Mouse (Mus musculus) MEL (cell line): ENCODE results near the gene Rsph10b. TPM values are rescaled to one million over a fixed set of nuclear protein-coding genes. Genes with fewer than 3 reads are reported as not detected.

ENCODE experiments used
- DNase-seq: peaks from one replicate; pipeline ENCODE4 v3.0.0; 2011; ENCODE audit warnings: low read depth, low spot score
- H3K27ac ChIP-seq: 2 replicates; pipeline ENCODE4 v1.5.1; 2012; ENCODE audit warnings: low read depth, mild to moderate bottlenecking, control low read depth, low read length, moderate library complexity; ENCODE audit not compliant: control insufficient read depth
- H3K27me3 ChIP-seq, 2 experiments: fragments of 150-350 bp in 1 of 2; sonication (generic) in 1 of 2; 2 replicates each; pipeline ENCODE4 v1.6.1; 2012; ENCODE audit warnings: low read length in 2 of 2, mild to moderate bottlenecking in 2 of 2, improper control_type of control experiment in 1 of 2, moderate library complexity in 1 of 2; ENCODE audit not compliant: insufficient read depth in 2 of 2, control insufficient read depth in 1 of 2
- H3K36me3 ChIP-seq, 2 experiments: 2 replicates each; pipeline ENCODE4 v1.6.1; 2012 to 2014; ENCODE audit warnings: low read length in 2 of 2, improper control_type of control experiment in 1 of 2, inconsistent platforms in 1 of 2, mild to moderate bottlenecking in 1 of 2; ENCODE audit not compliant: insufficient read depth in 2 of 2, control insufficient read depth in 1 of 2
- H3K4me1 ChIP-seq, 2 experiments: fragments of 150-350 bp in 1 of 2; sonication (generic) in 1 of 2; 2 replicates each; pipeline ENCODE4 v1.6.1; 2012; ENCODE audit warnings: low read length in 2 of 2, improper control_type of control experiment in 1 of 2, mild to moderate bottlenecking in 1 of 2; ENCODE audit not compliant: insufficient read depth in 2 of 2, control insufficient read depth in 1 of 2
- H3K4me3 ChIP-seq, 2 experiments: fragments of 150-350 bp in 1 of 2; sonication (generic) in 1 of 2; 2 replicates each; pipeline ENCODE4 v1.5.1; 2012; ENCODE audit warnings: low read depth in 2 of 2, low read length in 2 of 2, mild to moderate bottlenecking in 2 of 2, moderate library complexity in 2 of 2, control low read depth in 1 of 2, improper control_type of control experiment in 1 of 2; ENCODE audit not compliant: control insufficient read depth in 1 of 2, insufficient read depth in 1 of 2
- H3K79me2 ChIP-seq: 2 replicates; pipeline ENCODE4 v1.6.1; 2012; ENCODE audit warnings: mild to moderate bottlenecking, low read length, moderate library complexity; ENCODE audit not compliant: control insufficient read depth, poor library complexity, insufficient read depth
- H3K9ac ChIP-seq: 2 replicates; pipeline ENCODE4 v1.6.1; 2012; ENCODE audit warnings: low read depth, mild to moderate bottlenecking, control low read depth, low read length, moderate library complexity; ENCODE audit not compliant: control insufficient read depth, poor library complexity, severe bottlenecking
- H3K9me3 ChIP-seq: fragments of 150-350 bp; sonication (generic); replicated peaks from 2 replicates; pipeline ENCODE4 v1.6.1; 2012; ENCODE audit warnings: mild to moderate bottlenecking, low read length, improper control_type of control experiment, moderate library complexity; ENCODE audit not compliant: insufficient read depth
- BHLHE40 ChIP-seq: IDR thresholded peaks from 2 replicates; pipeline ENCODE4 v1.6.1; 2012; ENCODE audit warnings: low read depth, mild to moderate bottlenecking, inconsistent platforms, low read length, improper control_type of control experiment, borderline replicate concordance
- CHD1 ChIP-seq: IDR thresholded peaks from 2 replicates; pipeline ENCODE4 v1.6.1; 2012; ENCODE audit warnings: low read depth, mild to moderate bottlenecking, inconsistent platforms, low read length, improper control_type of control experiment
- CHD2 ChIP-seq: IDR thresholded peaks from 2 replicates; pipeline ENCODE4 v1.6.1; 2011; ENCODE audit warnings: low read length, improper control_type of control experiment
- CTCF ChIP-seq, 3 experiments: IDR thresholded peaks in 2 of 3; conservative IDR thresholded peaks in 1 of 3; 2 replicates each; pipeline ENCODE4 v1.5.1; 2011 to 2012; ENCODE audit warnings: low read length in 3 of 3, low read depth in 2 of 3, mild to moderate bottlenecking in 2 of 3, improper control_type of control experiment in 1 of 3, inconsistent platforms in 1 of 3, mixed read lengths in 1 of 3, moderate library complexity in 1 of 3; ENCODE audit not compliant: control insufficient read depth in 1 of 3, insufficient read depth in 1 of 3, poor library complexity in 1 of 3, severe bottlenecking in 1 of 3
- E2F4 ChIP-seq: IDR thresholded peaks from 2 replicates; pipeline ENCODE4 v1.6.1; 2011; ENCODE audit warnings: low read depth, low read length, improper control_type of control experiment, borderline replicate concordance
- ELF1 ChIP-seq: IDR thresholded peaks from 2 replicates; pipeline ENCODE4 v1.6.1; 2014; ENCODE audit warnings: low read depth, mild to moderate bottlenecking, inconsistent platforms, low read length, improper control_type of control experiment, moderate library complexity
- EP300 ChIP-seq, 2 experiments: IDR thresholded peaks; 2 replicates each; pipeline ENCODE4 v1.6.1; 2011; ENCODE audit warnings: improper control_type of control experiment in 2 of 2, low read length in 2 of 2, low read depth in 1 of 2, mild to moderate bottlenecking in 1 of 2
- ETS1 ChIP-seq: IDR thresholded peaks from 2 replicates; pipeline ENCODE4 v1.6.1; 2012; ENCODE audit warnings: low read depth, mild to moderate bottlenecking, inconsistent platforms, low read length, improper control_type of control experiment, moderate library complexity
- GABPA ChIP-seq: IDR thresholded peaks from 2 replicates; pipeline ENCODE4 v1.6.1; 2012; ENCODE audit warnings: low read depth, mild to moderate bottlenecking, inconsistent platforms, low read length, improper control_type of control experiment, moderate library complexity
- JUND ChIP-seq: IDR thresholded peaks from 2 replicates; pipeline ENCODE4 v1.6.1; 2011; ENCODE audit warnings: low read depth, mild to moderate bottlenecking, improper control_type of control experiment, low read length
- KAT2A ChIP-seq: conservative IDR thresholded peaks from 2 replicates; pipeline ENCODE4 v1.6.1; 2012; ENCODE audit warnings: low read depth, low read length, improper control_type of control experiment, inconsistent platforms
- MXI1 ChIP-seq: IDR thresholded peaks from 2 replicates; pipeline ENCODE4 v1.6.1; 2011; ENCODE audit warnings: mild to moderate bottlenecking, low read depth, low read length, improper control_type of control experiment
- MYB ChIP-seq: IDR thresholded peaks from 2 replicates; pipeline ENCODE4 v1.6.1; 2011; ENCODE audit warnings: mild to moderate bottlenecking, low read depth, low read length, improper control_type of control experiment
- MYC ChIP-seq: IDR thresholded peaks from 2 replicates; pipeline ENCODE4 v1.6.1; 2011; ENCODE audit warnings: low read depth, mild to moderate bottlenecking, low read length, improper control_type of control experiment, moderate library complexity
- NRF1 ChIP-seq: IDR thresholded peaks from 2 replicates; pipeline ENCODE4 v1.6.1; 2014; ENCODE audit warnings: low read depth, mild to moderate bottlenecking, inconsistent platforms, low read length, improper control_type of control experiment, moderate library complexity; ENCODE audit not compliant: poor library complexity, insufficient read depth, severe bottlenecking
- POLR2A ChIP-seq, 2 experiments: IDR thresholded peaks; 2 replicates each; pipeline ENCODE4 v1.6.1; 2011 to 2012; ENCODE audit warnings: low read length in 2 of 2, mild to moderate bottlenecking in 2 of 2, control low read depth in 1 of 2, improper control_type of control experiment in 1 of 2, low read depth in 1 of 2, moderate library complexity in 1 of 2; ENCODE audit not compliant: control insufficient read depth in 1 of 2, insufficient read depth in 1 of 2, poor library complexity in 1 of 2
- POLR2AphosphoS2 ChIP-seq: IDR thresholded peaks from 2 replicates; pipeline ENCODE4 v1.6.1; 2011; ENCODE audit warnings: low read length, improper control_type of control experiment
- RAD21 ChIP-seq: IDR thresholded peaks from 2 replicates; pipeline ENCODE4 v1.6.1; 2011; ENCODE audit warnings: mild to moderate bottlenecking, low read depth, low read length, improper control_type of control experiment
- RCOR1 ChIP-seq: IDR thresholded peaks from 2 replicates; pipeline ENCODE4 v1.6.1; 2012; ENCODE audit warnings: low read depth, mild to moderate bottlenecking, inconsistent platforms, low read length, improper control_type of control experiment
- SIN3A ChIP-seq: IDR thresholded peaks from 2 replicates; pipeline ENCODE4 v1.6.1; 2012; ENCODE audit warnings: low read length, improper control_type of control experiment, inconsistent platforms
- SMC3 ChIP-seq: IDR thresholded peaks from 2 replicates; pipeline ENCODE4 v1.6.1; 2011; ENCODE audit warnings: low read depth, low read length, improper control_type of control experiment
- TAL1 ChIP-seq: IDR thresholded peaks from 2 replicates; pipeline ENCODE4 v1.6.1; 2012; ENCODE audit warnings: mild to moderate bottlenecking, inconsistent platforms, low read length, moderate library complexity, mixed read lengths
- TCF12 ChIP-seq: IDR thresholded peaks from 2 replicates; pipeline ENCODE4 v1.6.1; 2014; ENCODE audit warnings: low read depth, mild to moderate bottlenecking, inconsistent platforms, low read length, improper control_type of control experiment, moderate library complexity
- UBTF ChIP-seq: IDR thresholded peaks from 2 replicates; pipeline ENCODE4 v1.6.1; 2012; ENCODE audit warnings: low read depth, mild to moderate bottlenecking, inconsistent platforms, low read length, improper control_type of control experiment, moderate library complexity, borderline replicate concordance; ENCODE audit not compliant: insufficient read depth
- USF1 ChIP-seq: IDR thresholded peaks from 2 replicates; pipeline ENCODE4 v1.6.1; 2014; ENCODE audit warnings: low read depth, mild to moderate bottlenecking, inconsistent platforms, low read length, improper control_type of control experiment, moderate library complexity
- USF2 ChIP-seq, 2 experiments: IDR thresholded peaks; 2 replicates each; pipeline ENCODE4 v1.6.1; 2011 to 2012; ENCODE audit warnings: improper control_type of control experiment in 2 of 2, low read length in 2 of 2, borderline replicate concordance in 1 of 2, inconsistent platforms in 1 of 2, low read depth in 1 of 2, mild to moderate bottlenecking in 1 of 2; ENCODE audit not compliant: insufficient read depth in 1 of 2
- ZC3H11A ChIP-seq: IDR thresholded peaks from 2 replicates; pipeline ENCODE4 v1.6.1; 2012; ENCODE audit warnings: low read depth, mild to moderate bottlenecking, inconsistent platforms, low read length, improper control_type of control experiment
- ZMIZ1 ChIP-seq: IDR thresholded peaks from 2 replicates; pipeline ENCODE4 v1.6.1; 2012; ENCODE audit warnings: low read depth, mild to moderate bottlenecking, inconsistent platforms, low read length, improper control_type of control experiment, moderate library complexity
- ZNF384 ChIP-seq: IDR thresholded peaks from 2 replicates; pipeline ENCODE4 v1.6.1; 2012; ENCODE audit warnings: low read depth, mild to moderate bottlenecking, inconsistent platforms, low read length, improper control_type of control experiment
- polyA plus RNA-seq, 2 experiments: library from polyadenylated mRNA; stranded (reverse) in 1 of 2; unstranded in 1 of 2; fragments of >175 nt in 1 of 2; fragments of >200 nt in 1 of 2; gene quantifications; 2 replicates each; pipeline versions ENCODE4 v1.2.1 to v1.2.4; 2012; ENCODE audit warnings: low replicate concordance in 2 of 2, low read depth in 1 of 2; ENCODE audit not compliant: insufficient read length in 2 of 2, insufficient read depth in 1 of 2, missing spikeins in 1 of 2
- total RNA-seq: library from RNA; depleted of rRNA; stranded (reverse); fragments of 300-350 nt; gene quantifications from 2 replicates; pipeline ENCODE4 v1.2.3, GENCODE M21; 2012

Rsph10b gene
- total and polyA plus RNA-seq, 3 experiments, result 0.04 to 0.17 TPM; not detected in 1

DNA sequence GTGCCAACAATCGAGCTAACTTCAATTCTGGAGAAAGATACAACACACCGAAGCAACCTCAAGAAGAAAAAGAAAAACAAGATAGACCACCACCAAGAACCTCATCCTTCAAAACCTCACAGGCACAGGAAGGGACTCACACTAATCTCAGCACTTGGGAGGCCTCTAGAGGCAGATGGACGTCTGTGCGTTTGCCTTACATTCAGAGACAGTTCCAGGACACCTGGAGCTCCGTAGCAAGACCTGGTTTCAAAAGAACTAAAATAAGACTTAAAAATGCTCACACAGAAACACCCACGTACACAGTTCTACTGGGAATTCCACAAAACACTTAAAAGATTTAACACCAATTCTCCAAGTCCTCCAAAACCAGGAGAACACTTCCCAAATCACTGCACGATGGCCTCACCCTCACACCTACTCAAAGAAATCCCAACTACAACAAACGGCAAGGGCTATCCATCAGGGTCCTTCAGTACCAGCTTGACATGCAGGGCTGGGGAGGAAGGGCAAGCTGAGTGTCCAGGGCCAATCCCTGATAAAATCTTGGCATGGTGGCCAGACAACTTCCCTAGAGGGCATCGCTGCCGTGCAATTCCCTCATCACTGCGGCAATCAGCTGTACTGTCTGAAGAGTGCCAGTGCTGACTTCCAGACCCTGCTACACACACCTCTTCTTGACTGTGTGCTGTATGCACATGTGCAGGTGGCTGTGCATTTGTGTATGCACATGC, 62.0 kb downstream of the Rsph10b start:
- Histone ChIP-seq H3K36me3 (peaks cover 7 to 12% of the 10 kb centered on the region in 2 experiments), H3K27ac (no peak overlapping the region), H3K4me3 (no peak overlapping the region), H3K4me1 (peaks cover 5 to 6% of the 10 kb centered on the region in 2 experiments; a peak in 3 of 4 replicates), H3K27me3 (no peaks in the 10 kb centered on the region), H3K9ac (no peak overlapping the region), H3K9me3 (no peaks in the 10 kb centered on the region), H3K79me2 (no peaks in the 10 kb centered on the region)
- DNase-seq, result no peak
- no peak for TF ChIP-seq ETS1
- no peak for TF ChIP-seq MYC
- no peak for TF ChIP-seq ZMIZ1
- TF ChIP-seq UBTF, result no peak
- peak in 2 of 3 experiments; percentile 4 to 12; a peak in 1 of 6 replicates for TF ChIP-seq CTCF (IDR thresholded peaks at IDR 0.05 in 2 of 3, conservative IDR thresholded peaks at IDR 0.05 in 1 of 3; ENCODE audit: control insufficient read depth in 1 of 3, insufficient read depth in 1 of 3, low read depth in 2 of 3, low read length in 3 of 3, poor library complexity in 1 of 3, severe bottlenecking in 1 of 3)

DNA sequence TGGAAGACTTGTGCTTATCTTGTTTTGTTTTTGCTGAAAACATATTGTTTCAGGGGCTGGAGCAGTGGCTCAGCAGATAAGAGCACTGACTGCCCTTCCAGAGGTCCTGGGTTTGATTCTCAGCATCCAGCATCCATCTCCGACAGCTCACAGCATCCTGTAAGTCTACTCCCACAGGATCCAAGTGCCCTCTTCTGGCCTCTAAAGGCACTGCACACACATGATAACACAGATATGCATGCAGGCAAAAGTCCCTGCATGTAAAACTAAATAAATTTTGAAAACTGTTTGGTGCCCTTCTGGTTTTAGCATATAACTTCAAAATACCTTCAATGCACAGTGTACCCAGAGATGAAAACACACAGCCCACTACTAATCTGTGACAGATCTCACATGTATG, 66.6 kb downstream of the Rsph10b start:
- Histone ChIP-seq H3K4me3 (no peak overlapping the region), H3K9me3 (no peaks in the 10 kb centered on the region), H3K27me3 (no peaks in the 10 kb centered on the region), H3K36me3 (peaks cover 0 to 3% of the 10 kb centered on the region in 2 experiments; a peak in 2 of 4 replicates), H3K27ac (no peak overlapping the region), H3K9ac (no peak overlapping the region), H3K4me1 (no peaks in the 10 kb centered on the region), H3K79me2 (no peaks in the 10 kb centered on the region)
- peak; percentile 54 for DNase-seq
- TF ChIP-seq MYB (no peak), E2F4 (no peak), CHD1 (no peak), EP300 (IDR thresholded peaks at IDR 0.05; ENCODE audit: low read depth in 1 of 2, low read length in 2 of 2) (no peak), KAT2A (no peak), POLR2AphosphoS2 (no peak), ELF1 (no peak), UBTF (no peak), TCF12 (no peak), MXI1 (no peak), CHD2 (no peak), RCOR1 (no peak), NRF1 (no peak), POLR2A (IDR thresholded peaks at IDR 0.05; ENCODE audit: control insufficient read depth in 1 of 2, insufficient read depth in 1 of 2, low read depth in 1 of 2, low read length in 2 of 2, poor library complexity in 1 of 2) (no peak), RAD21 (peak; percentile 45), SMC3 (peak; percentile 53), BHLHE40 (no peak), GABPA (no peak), ZNF384 (no peak), MYC (no peak), USF2 (IDR thresholded peaks at IDR 0.05; ENCODE audit: borderline replicate concordance in 1 of 2, insufficient read depth in 1 of 2, low read depth in 1 of 2, low read length in 2 of 2) (no peak), USF1 (no peak), CTCF (IDR thresholded peaks at IDR 0.05 in 2 of 3, conservative IDR thresholded peaks at IDR 0.05 in 1 of 3; ENCODE audit: control insufficient read depth in 1 of 3, insufficient read depth in 1 of 3, low read depth in 2 of 3, low read length in 3 of 3, poor library complexity in 1 of 3, severe bottlenecking in 1 of 3) (peak; percentile 47 to 61 (median 57); a peak in 5 of 6 replicates), ZC3H11A (0 out of 2 replicates have a peak, but pooled peaks have one; percentile 11), SIN3A (no peak), ETS1 (no peak), ZMIZ1 (no peak), TAL1 (no peak), JUND (no peak)
